Mouse (Mus musculus): ENCODE measurements around the gene Rtp3. TPM values are rescaled to one million over a fixed set of nuclear protein-coding genes. Genes with fewer than 3 reads are reported as not detected.

The Rtp3 gene
- polyA plus RNA-seq, 1 experiment from 2014 or later, result not detected

DNA sequence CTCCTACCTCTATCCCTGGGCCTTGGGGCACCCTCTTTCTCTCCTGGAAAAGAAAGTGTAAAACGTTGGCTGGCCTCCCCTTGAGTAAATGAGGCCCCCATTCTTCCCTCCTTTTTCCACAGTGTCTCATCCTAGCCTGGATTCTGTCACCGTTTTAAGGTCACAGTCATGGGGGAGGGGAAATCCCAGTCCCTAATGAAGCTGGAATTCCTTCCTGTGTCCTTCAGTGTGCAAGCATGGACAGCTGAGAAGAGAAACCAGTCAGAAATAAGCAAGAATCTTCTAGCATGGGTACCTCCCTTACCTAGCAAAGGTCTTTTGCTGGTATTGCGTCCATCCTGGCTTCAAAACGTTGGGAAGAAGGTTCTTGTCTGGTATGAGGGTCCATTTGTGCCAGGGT lies 1.2 kb downstream of the Rtp3 start:
- Histone ChIP-seq H3K9me3 (ENCODE audit: control insufficient read depth, low read length) (no peaks in the 10 kb centered on the region), H3K4me1 (replicated peaks; ENCODE audit: control insufficient read depth, insufficient read depth) (no peaks in the 10 kb centered on the region), H3K4me2 (replicated peaks; ENCODE audit: low read depth) (no peak overlapping the region), H3K36me3 (ENCODE audit: control insufficient read depth, insufficient read depth, low read length) (no peaks in the 10 kb centered on the region), H3K27ac (replicated peaks) (no peak overlapping the region), H3K9ac (ENCODE audit: low read length) (no peak overlapping the region), H3K4me3 (ENCODE audit: low read depth, low read length) (no peak overlapping the region), H3K27me3 (ENCODE audit: control insufficient read depth, insufficient read depth, low read length) (no peaks in the 10 kb centered on the region)
- 53% methylated on average over 4 of the region's 4 CpGs for WGBS
- DNase-seq (ENCODE audit: low spot score) (no peak), ATAC-seq (ENCODE audit: low FRiP score, low TSS enrichment) (no peak)
- TF ChIP-seq CTCF (IDR thresholded peaks at IDR 0.05; ENCODE audit: low read depth) (no peak), EP300 (optimal IDR thresholded peaks at IDR 0.05) (no peak)

DNA sequence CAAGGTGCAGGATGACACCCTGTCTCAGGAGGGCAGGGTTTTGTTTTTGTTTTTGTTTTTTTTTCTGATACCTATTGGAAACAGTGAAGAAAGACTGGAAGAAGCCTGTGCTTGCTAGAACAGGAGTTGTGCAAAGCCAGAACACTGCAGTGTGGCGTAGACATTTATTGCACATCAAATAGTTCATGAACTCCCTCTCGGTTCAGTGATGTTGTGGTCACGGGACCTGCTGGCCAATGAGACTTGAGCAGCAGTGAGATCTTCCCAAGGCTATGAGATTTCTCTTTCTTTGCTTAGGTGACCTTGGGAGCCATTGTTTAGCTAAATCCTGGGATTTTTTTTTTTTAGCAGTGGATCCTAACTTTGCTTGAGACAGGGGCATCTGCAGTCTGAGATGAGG lies 2.3 kb downstream of the Rtp3 start:
- no peaks in the 10 kb centered on the region for H3K27me3 ChIP-seq (ENCODE audit: control insufficient read depth, insufficient read depth, low read length)
- H3K4me3 ChIP-seq (ENCODE audit: low read depth, low read length), result no peak overlapping the region
- no peaks in the 10 kb centered on the region for H3K9me3 ChIP-seq (ENCODE audit: control insufficient read depth, low read length)
- DNase-seq (ENCODE audit: low spot score) (no peak), ATAC-seq (ENCODE audit: low FRiP score, low TSS enrichment) (no peak)
- H3K27ac ChIP-seq (replicated peaks), result no peak overlapping the region
- H3K4me2 ChIP-seq (replicated peaks; ENCODE audit: low read depth), result no peak overlapping the region
- TF ChIP-seq CTCF (IDR thresholded peaks at IDR 0.05; ENCODE audit: low read depth) (no peak), EP300 (optimal IDR thresholded peaks at IDR 0.05) (no peak)
- no peaks in the 10 kb centered on the region for H3K4me1 ChIP-seq (replicated peaks; ENCODE audit: control insufficient read depth, insufficient read depth)
- no peak overlapping the region for H3K9ac ChIP-seq (ENCODE audit: low read length)
- no peaks in the 10 kb centered on the region for H3K36me3 ChIP-seq (ENCODE audit: control insufficient read depth, insufficient read depth, low read length)
- WGBS, result 79% methylated on average over 3 of the region's 3 CpGs

DNA sequence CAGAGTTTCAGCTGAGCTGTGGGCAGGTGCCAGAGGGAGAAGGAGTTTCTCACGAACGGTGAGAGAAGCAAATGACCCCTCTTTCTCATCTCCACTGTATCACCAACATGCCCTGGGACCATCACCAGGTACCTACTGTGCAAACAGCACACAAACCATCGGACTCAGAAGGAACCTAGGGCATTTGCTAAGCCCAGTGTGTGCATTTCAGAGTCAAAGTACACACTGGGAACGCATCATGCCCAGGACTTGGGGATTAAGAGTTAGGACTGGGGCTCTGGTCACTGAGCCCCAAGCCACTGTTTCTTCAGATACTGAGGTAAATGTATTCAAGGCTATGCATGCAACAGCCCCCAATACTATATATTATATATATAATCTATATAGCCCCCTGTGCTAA lies 3.1 kb downstream of the Rtp3 start:
- Histone ChIP-seq H3K9me3 (ENCODE audit: control insufficient read depth, low read length) (no peaks in the 10 kb centered on the region), H3K4me1 (replicated peaks; ENCODE audit: control insufficient read depth, insufficient read depth) (no peaks in the 10 kb centered on the region), H3K27ac (replicated peaks) (no peak overlapping the region), H3K27me3 (ENCODE audit: control insufficient read depth, insufficient read depth, low read length) (no peaks in the 10 kb centered on the region), H3K4me2 (replicated peaks; ENCODE audit: low read depth) (no peak overlapping the region), H3K4me3 (ENCODE audit: low read depth, low read length) (no peak overlapping the region), H3K9ac (ENCODE audit: low read length) (no peak overlapping the region), H3K36me3 (ENCODE audit: control insufficient read depth, insufficient read depth, low read length) (no peaks in the 10 kb centered on the region)
- 56% methylated on average over 4 of the region's 4 CpGs for WGBS
- ATAC-seq (ENCODE audit: low FRiP score, low TSS enrichment) (no peak), DNase-seq (ENCODE audit: low spot score) (no peak)
- no peak for TF ChIP-seq EP300 (optimal IDR thresholded peaks at IDR 0.05)
- no peak for TF ChIP-seq CTCF (IDR thresholded peaks at IDR 0.05; ENCODE audit: low read depth)

DNA sequence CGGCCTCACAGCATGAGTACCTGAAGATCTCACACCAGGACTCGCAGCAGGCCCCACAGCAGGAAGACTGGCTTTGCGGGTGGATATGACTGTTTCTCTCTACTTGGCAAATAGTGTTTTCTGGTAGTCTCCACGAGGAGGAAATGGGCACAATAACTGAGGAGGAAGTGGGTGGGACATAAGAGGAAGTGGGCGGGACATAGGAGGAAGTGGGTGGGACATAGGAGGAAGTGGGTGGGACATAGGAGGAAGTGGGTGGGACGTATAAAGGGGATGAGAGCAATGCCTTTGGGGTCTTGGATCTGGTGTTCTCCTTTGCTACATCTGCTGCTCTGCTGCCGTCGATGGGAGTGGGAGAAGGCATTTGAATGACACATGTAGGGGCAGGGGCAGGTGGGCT lies 4.4 kb downstream of the Rtp3 start:
- Histone ChIP-seq H3K36me3 (ENCODE audit: control insufficient read depth, insufficient read depth, low read length) (no peaks in the 10 kb centered on the region), H3K4me1 (replicated peaks; ENCODE audit: control insufficient read depth, insufficient read depth) (no peaks in the 10 kb centered on the region), H3K27me3 (ENCODE audit: control insufficient read depth, insufficient read depth, low read length) (no peaks in the 10 kb centered on the region), H3K27ac (replicated peaks) (no peak overlapping the region), H3K9ac (ENCODE audit: low read length) (no peak overlapping the region), H3K9me3 (ENCODE audit: control insufficient read depth, low read length) (no peaks in the 10 kb centered on the region), H3K4me3 (ENCODE audit: low read depth, low read length) (no peak overlapping the region), H3K4me2 (replicated peaks; ENCODE audit: low read depth) (no peak overlapping the region)
- WGBS, result 87% methylated on average over 8 of the region's 8 CpGs
- TF ChIP-seq CTCF (IDR thresholded peaks at IDR 0.05; ENCODE audit: low read depth) (no peak), EP300 (optimal IDR thresholded peaks at IDR 0.05) (no peak)
- DNase-seq (ENCODE audit: low spot score) (no peak), ATAC-seq (ENCODE audit: low FRiP score, low TSS enrichment) (no peak)

DNA sequence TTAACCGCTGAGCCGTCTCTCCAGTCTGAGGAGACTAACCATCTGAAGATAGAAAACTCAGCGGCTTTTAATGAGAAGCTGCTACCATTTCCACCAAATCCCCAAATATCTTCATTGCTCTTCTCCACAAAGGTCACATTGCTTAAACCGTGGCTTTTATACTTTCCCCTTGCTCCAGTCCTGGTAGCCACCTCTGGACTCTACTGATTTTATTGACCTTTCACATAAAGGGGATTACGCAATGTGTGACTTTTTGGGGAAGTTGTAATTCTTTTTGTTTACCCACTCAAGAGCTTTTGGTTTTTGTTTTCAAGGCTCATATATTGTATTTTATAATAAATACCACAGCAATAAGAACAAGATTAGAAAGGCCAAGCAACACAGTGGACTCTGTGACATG lies 4.8 kb downstream of the Rtp3 start:
- 90% methylated on average over 5 of the region's 5 CpGs for WGBS
- H3K9me3 ChIP-seq (ENCODE audit: control insufficient read depth, low read length), result no peaks in the 10 kb centered on the region
- no peak overlapping the region for H3K27ac ChIP-seq (replicated peaks)
- no peaks in the 10 kb centered on the region for H3K36me3 ChIP-seq (ENCODE audit: control insufficient read depth, insufficient read depth, low read length)
- H3K4me2 ChIP-seq (replicated peaks; ENCODE audit: low read depth), result no peak overlapping the region
- no peak for TF ChIP-seq CTCF (IDR thresholded peaks at IDR 0.05; ENCODE audit: low read depth)
- no peak for TF ChIP-seq EP300 (optimal IDR thresholded peaks at IDR 0.05)
- ATAC-seq (ENCODE audit: low FRiP score, low TSS enrichment) (no peak), DNase-seq (ENCODE audit: low spot score) (no peak)
- H3K4me3 ChIP-seq (ENCODE audit: low read depth, low read length), result no peak overlapping the region
- H3K9ac ChIP-seq (ENCODE audit: low read length), result no peak overlapping the region
- H3K27me3 ChIP-seq (ENCODE audit: control insufficient read depth, insufficient read depth, low read length), result no peaks in the 10 kb centered on the region
- no peaks in the 10 kb centered on the region for H3K4me1 ChIP-seq (replicated peaks; ENCODE audit: control insufficient read depth, insufficient read depth)

DNA sequence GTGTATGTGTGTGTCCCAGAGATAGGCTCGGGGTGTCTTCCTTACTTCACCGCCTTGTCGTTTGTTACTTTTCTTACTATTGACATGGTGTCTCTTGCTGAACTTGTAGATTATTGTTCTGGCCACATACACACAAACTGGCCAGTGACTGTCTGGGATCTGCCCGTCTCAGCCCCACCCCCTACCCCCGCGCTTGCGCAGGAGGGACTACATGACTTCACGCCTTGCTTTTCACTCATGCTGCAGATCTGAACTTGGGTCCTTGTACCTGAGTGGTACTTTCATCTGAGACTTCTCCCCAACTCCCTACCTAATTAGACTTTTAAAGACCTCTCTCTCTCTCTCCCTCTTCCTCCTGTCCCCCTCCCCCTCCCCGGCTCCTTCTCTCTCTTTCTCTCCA lies 6.3 kb downstream of the Rtp3 start:
- no peaks in the 10 kb centered on the region for H3K4me1 ChIP-seq (replicated peaks; ENCODE audit: control insufficient read depth, insufficient read depth)
- DNase-seq (ENCODE audit: low spot score), result no peak
- H3K27me3 ChIP-seq (ENCODE audit: control insufficient read depth, insufficient read depth, low read length), result no peaks in the 10 kb centered on the region
- no peaks in the 10 kb centered on the region for H3K9me3 ChIP-seq (ENCODE audit: control insufficient read depth, low read length)
- no peak overlapping the region for H3K4me2 ChIP-seq (replicated peaks; ENCODE audit: low read depth)
- H3K27ac ChIP-seq (replicated peaks), result no peak overlapping the region
- H3K9ac ChIP-seq (ENCODE audit: low read length), result no peak overlapping the region
- TF ChIP-seq EP300 (optimal IDR thresholded peaks at IDR 0.05) (no peak), CTCF (IDR thresholded peaks at IDR 0.05; ENCODE audit: low read depth) (no peak)
- H3K36me3 ChIP-seq (ENCODE audit: control insufficient read depth, insufficient read depth, low read length), result no peaks in the 10 kb centered on the region
- 89% methylated on average over 9 of the region's 9 CpGs for WGBS
- H3K4me3 ChIP-seq (ENCODE audit: low read depth, low read length), result no peak overlapping the region
- ATAC-seq (ENCODE audit: low FRiP score, low TSS enrichment), result no peak
